Mouse (Mus musculus) kidney, adult 2 months (tissue): ENCODE measurements at regions not wholly inside any gene's neighbourhood (a gene's known extent, or its start where the extent isn't known, plus 50 kb on each side); places are given as distances from the start of the nearest gene placed in this dataset.

Experiments
- CTCF ChIP-seq: fragments of 200-500 bp; conservative IDR thresholded peaks from 2 replicates; pipeline ENCODE4 v1.5.1; 2011; ENCODE audit warnings: low read depth, mild to moderate bottlenecking, control low read depth, low read length, moderate library complexity, mixed read lengths; ENCODE audit not compliant: insufficient read depth, insufficient read length
- POLR2A ChIP-seq: fragments of 200-500 bp; IDR thresholded peaks from one replicate; pipeline ENCODE4 v1.6.1; 2011; ENCODE audit warnings: low read depth, low read length, control low read depth

GRCm38 (mm10) chr13:84612497-84612896 lies 390.4 kb downstream of the Tmem161b start:
- TF ChIP-seq CTCF (no peak), POLR2A (no peak)
